Mouse (Mus musculus): ENCODE results near the gene Ptx3.
"Not testable (repeated sequence)": the region's sequence is repeated elsewhere in the genome, so short reads cannot be mapped to it uniquely, and the experiment has no call there.

Ptx3 gene

GRCm38 (mm10) chr3:66219655-66220191 is at the start of gene Ptx3:
Gene Ptx3, plus strand, starts transcription at chr3:66219910.
- no peak for DNase-seq (ENCODE audit: low read depth, low spot score)

- no peak for DNase-seq (ENCODE audit: low read depth, low spot score)
Observed at GRCm38 (mm10) chr3:66172907-66173306, 46.8 kb upstream of the Ptx3 start.

GRCm38 (mm10) chr3:66179647-66180046 is 40.1 kb upstream of the Ptx3 start:
- DNase-seq (ENCODE audit: low read depth, low spot score) = no peak

- no peak for DNase-seq (ENCODE audit: low read depth, low spot score)
Observed at GRCm38 (mm10) chr3:66193910-66194562, 25.7 kb upstream of the Ptx3 start.

GRCm38 (mm10) chr3:66208836-66209573 is 10.7 kb upstream of the Ptx3 start:
- DNase-seq (ENCODE audit: low read depth, low spot score) = no peak

- DNase-seq (ENCODE audit: low read depth, low spot score) = no peak
Observed at GRCm38 (mm10) chr3:66213524-66213923, 6.2 kb upstream of the Ptx3 start.

- no peak for DNase-seq (ENCODE audit: low read depth, low spot score)
Observed at GRCm38 (mm10) chr3:66215759-66216158, 4.0 kb upstream of the Ptx3 start.

- DNase-seq (ENCODE audit: low read depth, low spot score) = no peak
Observed at GRCm38 (mm10) chr3:66220554-66221242, 988 bp downstream of the Ptx3 start.

GRCm38 (mm10) chr3:66221243-66221611 is 1.5 kb downstream of the Ptx3 start:
- DNase-seq (ENCODE audit: low read depth, low spot score) = no peak

- DNase-seq (ENCODE audit: low read depth, low spot score) = no peak
Observed at GRCm38 (mm10) chr3:66224931-66225537, 5.3 kb downstream of the Ptx3 start.

- DNase-seq (ENCODE audit: low read depth, low spot score) = not testable (repeated sequence)
Observed at GRCm38 (mm10) chr3:66236234-66236871, 16.6 kb downstream of the Ptx3 start.

GRCm38 (mm10) chr3:66240476-66240875 is 20.8 kb downstream of the Ptx3 start:
- no peak for DNase-seq (ENCODE audit: low read depth, low spot score)

GRCm38 (mm10) chr3:66251842-66252241 is 32.1 kb downstream of the Ptx3 start:
- no peak for DNase-seq (ENCODE audit: low read depth, low spot score)

- DNase-seq (ENCODE audit: low read depth, low spot score) = no peak
Observed at GRCm38 (mm10) chr3:66254504-66255105, 34.9 kb downstream of the Ptx3 start.

GRCm38 (mm10) chr3:66262319-66262718 is 42.6 kb downstream of the Ptx3 start:
- no peak for DNase-seq (ENCODE audit: low read depth, low spot score)

GRCm38 (mm10) chr3:66263270-66263669 is 43.6 kb downstream of the Ptx3 start:
- no peak for DNase-seq (ENCODE audit: low read depth, low spot score)

Measured in c-Kit-negative CD71-positive TER-119-positive erythroid progenitor cells, embryonic 14.5 days (primary cell).